In genomic region chr17:27970305-27970704, GRCm38 (mm10) we compare ENCODE assay signal across 23 mouse cellular contexts.
A peak's percentile ranks its signal among the peaks of the same experiment; 100 is the strongest.
DNase-seq lines count a peak whose midpoint lies in the region; ATAC-seq and TF ChIP-seq lines count a peak whose summit lies in the region.
"Had no signal": no experiment of that assay in that cellular context is flagged by ENCODE, and none has a peak within 500 bp of the region (broad histone marks: within the 10 kb centered on the region; RNA-seq: fewer than 3 reads in every experiment).

No protein-coding gene starts in this region.

- H3K27ac ChIP-seq in heart, embryonic 14.5 days (replicated peaks in 1 of 2; ENCODE audit: control insufficient read depth in 1 of 2, insufficient read depth in 1 of 2, low read depth in 2 of 2, low read length in 2 of 2), result peak overlapping the region; percentile 24 to 57
- peak overlapping the region; percentile 57; the same call in 1 of the 2 replicates for H3K27ac ChIP-seq in left cerebral cortex, adult 2 months
- no peak overlapping the region for H3K27ac ChIP-seq in midbrain, embryonic 11.5 days (ENCODE audit: low read depth, low read length)
- H3K27ac ChIP-seq in midbrain, embryonic 15.5 days, result no peak overlapping the region
- H3K27ac ChIP-seq in stomach, postnatal 0 days (replicated peaks), result peak overlapping the region; percentile 53
- H3K27ac ChIP-seq: forebrain, embryonic 12.5 days; hindbrain, embryonic 12.5 days; limb, embryonic 13.5 days; liver, embryonic 15.5 days had no signal

- WGBS in heart, embryonic 14.5 days, result 66% methylated on average over 5 of the region's 5 CpGs
- 90% methylated on average over 5 of the region's 5 CpGs for WGBS in midbrain, embryonic 11.5 days
- WGBS in midbrain, embryonic 15.5 days, result 90% methylated on average over 5 of the region's 5 CpGs
- WGBS in stomach, postnatal 0 days, result 68% methylated on average over 5 of the region's 5 CpGs

- no peak for ATAC-seq in heart, embryonic 14.5 days (ENCODE audit: insufficient number of reproducible peaks, insufficient read depth, low FRiP score, low read depth)
- no peak for ATAC-seq in midbrain, embryonic 11.5 days (ENCODE audit: low FRiP score)
- no peak for ATAC-seq in midbrain, embryonic 15.5 days (replicated peaks)
- ATAC-seq in stomach, postnatal 0 days (ENCODE audit: low FRiP score, low TSS enrichment), result no peak
- ATAC-seq: inflammation-experienced regulatory T-cells, adult 6 months had no signal

- intact Hi-C loops in left cerebral cortex, adult 2 months (cut with DNase I), result no loop called here

- no peak for TF ChIP-seq CTCF in left cerebral cortex, adult 2 months (IDR thresholded peaks at IDR 0.05)
- no peak for TF ChIP-seq CTCF in stomach, postnatal 0 days (IDR thresholded peaks at IDR 0.05; ENCODE audit: low read depth)

- no peak overlapping the region for H3K9ac ChIP-seq in heart, embryonic 14.5 days (ENCODE audit: low read length)
- H3K9ac ChIP-seq in midbrain, embryonic 11.5 days (ENCODE audit: low read length), result no peak overlapping the region
- no peak overlapping the region for H3K9ac ChIP-seq in midbrain, embryonic 15.5 days
- H3K9ac ChIP-seq in stomach, postnatal 0 days (ENCODE audit: low read length), result no peak overlapping the region
- H3K9ac ChIP-seq: forebrain, embryonic 12.5 days; hindbrain, embryonic 12.5 days; limb, embryonic 13.5 days; liver, embryonic 15.5 days had no signal

- H3K9me3 ChIP-seq in heart, embryonic 14.5 days (ENCODE audit: control insufficient read depth, low read length), result no peaks in the 10 kb centered on the region
- no peaks in the 10 kb centered on the region for H3K9me3 ChIP-seq in midbrain, embryonic 11.5 days (ENCODE audit: control insufficient read depth, low read length)
- H3K9me3 ChIP-seq in midbrain, embryonic 15.5 days, result no peaks in the 10 kb centered on the region
- H3K9me3 ChIP-seq in stomach, postnatal 0 days (ENCODE audit: control insufficient read depth, low read length), result no peaks in the 10 kb centered on the region
- H3K9me3 ChIP-seq: forebrain, embryonic 12.5 days; hindbrain, embryonic 12.5 days; limb, embryonic 13.5 days; liver, embryonic 15.5 days had no signal

- TF ChIP-seq EP300 in stomach, postnatal 0 days (optimal IDR thresholded peaks at IDR 0.05), result no peak

- no peak overlapping the region for H3K4me3 ChIP-seq in heart, embryonic 14.5 days (ENCODE audit: control insufficient read depth in 1 of 2, insufficient read depth in 1 of 2, low read depth in 1 of 2, low read length in 2 of 2)
- H3K4me3 ChIP-seq in left cerebral cortex, adult 2 months, result no peak overlapping the region
- H3K4me3 ChIP-seq in midbrain, embryonic 11.5 days (ENCODE audit: low read depth, low read length), result no peak overlapping the region
- H3K4me3 ChIP-seq in midbrain, embryonic 15.5 days, result no peak overlapping the region
- H3K4me3 ChIP-seq in stomach, postnatal 0 days (ENCODE audit: low read depth, low read length), result no peak overlapping the region
- H3K4me3 ChIP-seq: forebrain, embryonic 12.5 days; hindbrain, embryonic 12.5 days; limb, embryonic 13.5 days; liver, embryonic 15.5 days; myocyte had no signal

- H3K4me1 ChIP-seq in heart, embryonic 14.5 days (ENCODE audit: control insufficient read depth in 2 of 2, insufficient read depth in 2 of 2, low read length in 2 of 2), result peaks cover 45 to 55% of the 10 kb centered on the region in 2 experiments
- H3K4me1 ChIP-seq in midbrain, embryonic 11.5 days (ENCODE audit: control insufficient read depth, insufficient read depth, low read length), result no peaks in the 10 kb centered on the region
- H3K4me1 ChIP-seq in midbrain, embryonic 15.5 days, result no peaks in the 10 kb centered on the region
- H3K4me1 ChIP-seq in stomach, postnatal 0 days (replicated peaks; ENCODE audit: control insufficient read depth, insufficient read depth), result peaks cover 16% of the 10 kb centered on the region; the same call in 1 of the 2 replicates
- H3K4me1 ChIP-seq: forebrain, embryonic 12.5 days had no signal

- no peak overlapping the region for H3K4me2 ChIP-seq in heart, embryonic 14.5 days (ENCODE audit: low read length)
- H3K4me2 ChIP-seq in midbrain, embryonic 11.5 days, result no peak overlapping the region
- H3K4me2 ChIP-seq in midbrain, embryonic 15.5 days, result no peak overlapping the region
- H3K4me2 ChIP-seq in stomach, postnatal 0 days (replicated peaks; ENCODE audit: low read depth), result no peak overlapping the region
- H3K4me2 ChIP-seq: forebrain, embryonic 12.5 days; hindbrain, embryonic 12.5 days; limb, embryonic 13.5 days; liver, embryonic 15.5 days had no signal

- DNase-seq in heart, adult 9 months (ENCODE audit: low spot score in 2 of 2), result no peak
- DNase-seq in left cerebral cortex, adult 2 months (ENCODE audit: extremely low spot score in 1 of 2, low spot score in 2 of 2), result no peak
- DNase-seq in left cerebral cortex, adult 18-20 months (ENCODE audit: low spot score in 2 of 2), result no peak
- peak; percentile 35 for DNase-seq in midbrain, embryonic 11.5 days (ENCODE audit: low spot score, missing footprints)
- DNase-seq in stomach, postnatal 0 days (ENCODE audit: low spot score), result no peak
- DNase-seq in adipocyte (ENCODE audit: low spot score), result no peak
- DNase-seq: adrenal gland, adult 8-10 months; cerebellum, adult 9-10 months; gastrocnemius, postnatal 10 days; kidney, adult 8-10 months; kidney, postnatal 4 days; midbrain, embryonic 14.5 days; retina, postnatal 1 day; right cerebral cortex, postnatal 4 days; thymus, postnatal 14 days had no signal

- peaks cover 4% of the 10 kb centered on the region; the same call in 1 of the 2 replicates for H3K36me3 ChIP-seq in heart, embryonic 14.5 days (ENCODE audit: control insufficient read depth, insufficient read depth, low read length)
- no peaks in the 10 kb centered on the region for H3K36me3 ChIP-seq in midbrain, embryonic 11.5 days (ENCODE audit: control insufficient read depth, insufficient read depth, low read length)
- H3K36me3 ChIP-seq in midbrain, embryonic 15.5 days (replicated peaks), result no peaks in the 10 kb centered on the region
- H3K36me3 ChIP-seq in stomach, postnatal 0 days (ENCODE audit: control insufficient read depth, insufficient read depth, low read length), result no peaks in the 10 kb centered on the region
- H3K36me3 ChIP-seq: forebrain, embryonic 12.5 days; liver, embryonic 15.5 days had no signal

- H3K27me3 ChIP-seq in heart, embryonic 14.5 days (ENCODE audit: control insufficient read depth, insufficient read depth, low read length), result no peaks in the 10 kb centered on the region
- H3K27me3 ChIP-seq in midbrain, embryonic 11.5 days (ENCODE audit: control insufficient read depth, insufficient read depth, low read length), result no peaks in the 10 kb centered on the region
- H3K27me3 ChIP-seq in midbrain, embryonic 15.5 days (replicated peaks), result no peaks in the 10 kb centered on the region
- H3K27me3 ChIP-seq in stomach, postnatal 0 days (ENCODE audit: control insufficient read depth, insufficient read depth, low read length), result no peaks in the 10 kb centered on the region
- H3K27me3 ChIP-seq: forebrain, embryonic 12.5 days; hindbrain, embryonic 12.5 days; limb, embryonic 13.5 days; liver, embryonic 15.5 days had no signal

Comparison
In these comparisons a context has a peak if more than half of its experiments do, and no peak if none do; other contexts are left out.
1. H3K27ac ChIP-seq: peak in heart, embryonic 14.5 days (2 of 2), left cerebral cortex, adult 2 months (single experiment) and stomach, postnatal 0 days (single experiment); none in midbrain, embryonic 11.5 days (single experiment) and midbrain, embryonic 15.5 days (single experiment).